Mouse (Mus musculus): ENCODE measurements around the gene Vdr. TPM values are rescaled to one million over a fixed set of nuclear protein-coding genes. Genes with fewer than 3 reads are reported as not detected.

The Vdr gene
- polyA plus RNA-seq, 1 experiment from 2014 or later = 20.6 TPM

GRCm38 (mm10) chr15:97831242-97831986 is 79.0 kb downstream of the Vdr start:
- Histone ChIP-seq H3K4me2 (ENCODE audit: low read length) (peak overlapping the region; percentile 72), H3K27me3 (ENCODE audit: insufficient read depth, low read length) (no peaks in the 10 kb centered on the region), H3K4me1 (replicated peaks; ENCODE audit: insufficient read depth, low read length) (peaks cover 41% of the 10 kb centered on the region), H3K9ac (ENCODE audit: low read depth, low read length) (peak overlapping the region; percentile 98), H3K27ac (peak overlapping the region; percentile 98), H3K4me3 (replicated peaks; ENCODE audit: low read depth, low read length) (peak overlapping the region; percentile 89), H3K9me3 (replicated peaks; ENCODE audit: low read length) (no peaks in the 10 kb centered on the region), H3K36me3 (ENCODE audit: insufficient read depth, low read length) (0 out of 2 replicates have a peak, but pooled peaks cover 2% of the 10 kb centered on the region)
- DNase-seq (ENCODE audit: low spot score) (peak; percentile 87), ATAC-seq (replicated peaks; ENCODE audit: low FRiP score, low read depth) (peak; percentile 84)
- peak; percentile 12; the same call in 1 of the 2 replicates for TF ChIP-seq CTCF (IDR thresholded peaks at IDR 0.05; ENCODE audit: low read depth)
- 1% methylated on average over 76 of the region's 84 CpGs for WGBS

- Histone ChIP-seq H3K36me3 (ENCODE audit: insufficient read depth, low read length) (0 out of 2 replicates have a peak, but pooled peaks cover 5% of the 10 kb centered on the region), H3K9ac (ENCODE audit: low read depth, low read length) (peak overlapping the region; percentile 98), H3K4me1 (replicated peaks; ENCODE audit: insufficient read depth, low read length) (peaks cover 42% of the 10 kb centered on the region), H3K27ac (peak overlapping the region; percentile 98), H3K27me3 (ENCODE audit: insufficient read depth, low read length) (no peaks in the 10 kb centered on the region), H3K4me2 (ENCODE audit: low read length) (peak overlapping the region; percentile 72), H3K4me3 (replicated peaks; ENCODE audit: low read depth, low read length) (peak overlapping the region; percentile 89), H3K9me3 (replicated peaks; ENCODE audit: low read length) (no peaks in the 10 kb centered on the region)
- ATAC-seq (replicated peaks; ENCODE audit: low FRiP score, low read depth) (peak; percentile 26), DNase-seq (ENCODE audit: low spot score) (peak; percentile 59)
- WGBS = 0% methylated on average over 31 of the region's 39 CpGs
- TF ChIP-seq CTCF (IDR thresholded peaks at IDR 0.05; ENCODE audit: low read depth) = peak; percentile 21; the same call in 1 of the 2 replicates
These were observed 79.6 kb downstream of the Vdr start for GRCm38 (mm10) chr15:97830788-97831241.

- ATAC-seq (replicated peaks; ENCODE audit: low FRiP score, low read depth) = no peak
These were observed 80.1 kb downstream of the Vdr start for GRCm38 (mm10) chr15:97830253-97830787.

GRCm38 (mm10) chr15:97829432-97829831 is 81.0 kb downstream of the Vdr start:
- TF ChIP-seq CTCF (IDR thresholded peaks at IDR 0.05; ENCODE audit: low read depth) = no peak
- Histone ChIP-seq H3K9me3 (replicated peaks; ENCODE audit: low read length) (no peaks in the 10 kb centered on the region), H3K4me1 (replicated peaks; ENCODE audit: insufficient read depth, low read length) (peaks cover 55% of the 10 kb centered on the region), H3K4me2 (ENCODE audit: low read length) (peak overlapping the region; percentile 72), H3K27me3 (ENCODE audit: insufficient read depth, low read length) (no peaks in the 10 kb centered on the region), H3K27ac (peak overlapping the region; percentile 98), H3K36me3 (ENCODE audit: insufficient read depth, low read length) (0 out of 2 replicates have a peak, but pooled peaks cover 5% of the 10 kb centered on the region), H3K4me3 (replicated peaks; ENCODE audit: low read depth, low read length) (peak overlapping the region; percentile 89), H3K9ac (ENCODE audit: low read depth, low read length) (peak overlapping the region; percentile 98; the same call in 1 of the 2 replicates)
- ATAC-seq (replicated peaks; ENCODE audit: low FRiP score, low read depth) (no peak), DNase-seq (ENCODE audit: low spot score) (no peak)
- WGBS = 64% methylated on average over 2 of the region's 2 CpGs

More at GRCm38 (mm10) chr15:97830253-97830787, 80.1 kb downstream of the Vdr start:
- Histone ChIP-seq H3K9me3 (replicated peaks; ENCODE audit: low read length) (no peaks in the 10 kb centered on the region), H3K27ac (peak overlapping the region; percentile 98), H3K27me3 (ENCODE audit: insufficient read depth, low read length) (no peaks in the 10 kb centered on the region), H3K4me3 (replicated peaks; ENCODE audit: low read depth, low read length) (peak overlapping the region; percentile 89), H3K9ac (ENCODE audit: low read depth, low read length) (peak overlapping the region; percentile 98), H3K4me2 (ENCODE audit: low read length) (peak overlapping the region; percentile 72), H3K4me1 (replicated peaks; ENCODE audit: insufficient read depth, low read length) (peaks cover 47% of the 10 kb centered on the region), H3K36me3 (ENCODE audit: insufficient read depth, low read length) (0 out of 2 replicates have a peak, but pooled peaks cover 5% of the 10 kb centered on the region)
- peak; percentile 40 for DNase-seq (ENCODE audit: low spot score)
- 19% methylated on average over 12 of the region's 12 CpGs for WGBS
- no peak for TF ChIP-seq CTCF (IDR thresholded peaks at IDR 0.05; ENCODE audit: low read depth)

GRCm38 (mm10) chr15:97828901-97829338 is 81.5 kb downstream of the Vdr start:
- Histone ChIP-seq H3K4me1 (replicated peaks; ENCODE audit: insufficient read depth, low read length) (peaks cover 61% of the 10 kb centered on the region), H3K4me2 (ENCODE audit: low read length) (peak overlapping the region; percentile 72), H3K36me3 (ENCODE audit: insufficient read depth, low read length) (0 out of 2 replicates have a peak, but pooled peaks cover 10% of the 10 kb centered on the region), H3K27ac (peak overlapping the region; percentile 98), H3K4me3 (replicated peaks; ENCODE audit: low read depth, low read length) (peak overlapping the region; percentile 89; the same call in 1 of the 2 replicates), H3K9me3 (replicated peaks; ENCODE audit: low read length) (no peaks in the 10 kb centered on the region), H3K27me3 (ENCODE audit: insufficient read depth, low read length) (no peaks in the 10 kb centered on the region), H3K9ac (ENCODE audit: low read depth, low read length) (0 out of 2 replicates have a peak overlapping the region, but pooled peaks have one; percentile 98)
- no peak for ATAC-seq (replicated peaks; ENCODE audit: low FRiP score, low read depth)
- 63% methylated on average over 5 of the region's 5 CpGs for WGBS
- DNase-seq (ENCODE audit: low spot score) = peak; percentile 66
- TF ChIP-seq CTCF (IDR thresholded peaks at IDR 0.05; ENCODE audit: low read depth) = peak; percentile 43

- DNase-seq (ENCODE audit: low spot score) (no peak), ATAC-seq (replicated peaks; ENCODE audit: low FRiP score, low read depth) (no peak)
- TF ChIP-seq CTCF (IDR thresholded peaks at IDR 0.05; ENCODE audit: low read depth) = no peak
- H3K9me3 ChIP-seq (replicated peaks; ENCODE audit: low read length) = no peaks in the 10 kb centered on the region
- WGBS = 46% methylated on average over 6 of the region's 6 CpGs
- no peaks in the 10 kb centered on the region for H3K27me3 ChIP-seq (ENCODE audit: insufficient read depth, low read length)
- peaks cover 58% of the 10 kb centered on the region for H3K4me1 ChIP-seq (replicated peaks; ENCODE audit: insufficient read depth, low read length)
- H3K4me2 ChIP-seq (ENCODE audit: low read length) = peak overlapping the region; percentile 72
- H3K4me3 ChIP-seq (replicated peaks; ENCODE audit: low read depth, low read length) = 0 out of 2 replicates have a peak overlapping the region, but pooled peaks have one; percentile 2
- 0 out of 2 replicates have a peak overlapping the region, but pooled peaks have one; percentile 40 for H3K9ac ChIP-seq (ENCODE audit: low read depth, low read length)
- H3K27ac ChIP-seq = peak overlapping the region; percentile 98
- H3K36me3 ChIP-seq (ENCODE audit: insufficient read depth, low read length) = 0 out of 2 replicates have a peak, but pooled peaks cover 14% of the 10 kb centered on the region
These were observed 82.1 kb downstream of the Vdr start for GRCm38 (mm10) chr15:97828221-97828842.

Data from kidney, postnatal 0 days (tissue).